Mouse (Mus musculus): ENCODE data around the gene AI467606.
"Not testable (repeated sequence)": the region's sequence is repeated elsewhere in the genome, so short reads cannot be mapped to it uniquely, and the experiment has no call there.

Gene AI467606

GRCm38 (mm10) chr7:127091114-127091896 lies at the start of gene AI467606:
Gene AI467606, plus strand, starts transcription at chr7:127091359.
- peak; percentile 89 for DNase-seq

- DNase-seq = peak; percentile 94
These were observed 49.1 kb upstream of the AI467606 start, which contains the start of gene Kif22 for GRCm38 (mm10) chr7:127041851-127042672. Gene Kif22, minus strand, starts transcription at chr7:127042471.

- no peak for DNase-seq
These were observed 36.1 kb upstream of the AI467606 start for GRCm38 (mm10) chr7:127055026-127055585.

GRCm38 (mm10) chr7:127065538-127065937 lies 25.6 kb upstream of the AI467606 start:
- no peak for DNase-seq

- no peak for DNase-seq
These were observed 24.8 kb upstream of the AI467606 start for GRCm38 (mm10) chr7:127066317-127066716.

- DNase-seq = no peak
These were observed 20.2 kb upstream of the AI467606 start for GRCm38 (mm10) chr7:127070871-127071413.

GRCm38 (mm10) chr7:127073221-127073620 lies 17.9 kb upstream of the AI467606 start:
- no peak for DNase-seq

GRCm38 (mm10) chr7:127076188-127076587 lies 15.0 kb upstream of the AI467606 start:
- DNase-seq = no peak

GRCm38 (mm10) chr7:127077692-127078091 lies 13.5 kb upstream of the AI467606 start:
- peak; percentile 12 for DNase-seq

GRCm38 (mm10) chr7:127080045-127080444 lies 11.1 kb upstream of the AI467606 start:
- peak; percentile 20 for DNase-seq

- no peak for DNase-seq
These were observed 8.9 kb upstream of the AI467606 start for GRCm38 (mm10) chr7:127082271-127082670.

- DNase-seq = no peak
These were observed 8.2 kb upstream of the AI467606 start for GRCm38 (mm10) chr7:127082995-127083394.

GRCm38 (mm10) chr7:127083689-127084088 lies 7.5 kb upstream of the AI467606 start:
- DNase-seq = no peak

GRCm38 (mm10) chr7:127084794-127085193 lies 6.4 kb upstream of the AI467606 start:
- DNase-seq = no peak

- DNase-seq = not testable (repeated sequence)
These were observed 5.4 kb upstream of the AI467606 start for GRCm38 (mm10) chr7:127085751-127086150.

- not testable (repeated sequence) for DNase-seq
These were observed 3.7 kb upstream of the AI467606 start, which contains the start of gene Zg16 for GRCm38 (mm10) chr7:127087278-127088010. Gene Zg16, minus strand, starts transcription at chr7:127087328.

- DNase-seq = no peak
These were observed 3.1 kb upstream of the AI467606 start for GRCm38 (mm10) chr7:127088083-127088482.

GRCm38 (mm10) chr7:127088901-127089845 lies 2.0 kb upstream of the AI467606 start:
- DNase-seq = peak; percentile 55

GRCm38 (mm10) chr7:127090154-127091113 lies 725 bp upstream of the AI467606 start:
- no peak for DNase-seq

- DNase-seq = no peak
These were observed 2.8 kb downstream of the AI467606 start for GRCm38 (mm10) chr7:127093914-127094313.
